Mouse (Mus musculus): ENCODE data around the gene Csnk1g1. TPM values are rescaled to one million over a fixed set of nuclear protein-coding genes. Genes with fewer than 3 reads are reported as not detected.

Gene Csnk1g1
- polyA plus RNA-seq, 1 experiment from 2014 or later = 15.9 TPM

DNA sequence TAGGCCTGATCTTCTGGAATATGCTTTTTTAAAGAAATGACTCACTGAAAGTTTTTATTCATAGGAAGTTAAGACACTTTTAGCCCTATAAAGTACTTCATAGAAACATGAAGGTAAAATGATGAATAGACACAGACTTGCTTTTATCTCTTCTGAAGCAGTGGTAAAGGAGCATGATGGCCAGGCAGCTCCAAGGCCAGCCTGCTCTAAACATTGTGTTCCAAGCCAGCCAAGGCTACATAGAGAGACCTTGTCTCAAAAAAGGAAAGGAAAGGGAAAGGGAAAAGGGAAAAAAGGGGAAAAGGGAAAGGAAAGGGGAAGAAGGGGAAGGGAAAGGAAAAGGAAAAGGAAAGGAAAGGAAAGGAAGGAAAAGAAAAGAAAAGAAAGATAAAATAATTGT lies 111.9 kb downstream of the Csnk1g1 start:
- ATAC-seq (ENCODE audit: insufficient number of reproducible peaks, low FRiP score, low TSS enrichment, low read depth) = no peak
- no peaks in the 10 kb centered on the region for H3K4me1 ChIP-seq (ENCODE audit: control insufficient read depth, insufficient read depth, low read length)

DNA sequence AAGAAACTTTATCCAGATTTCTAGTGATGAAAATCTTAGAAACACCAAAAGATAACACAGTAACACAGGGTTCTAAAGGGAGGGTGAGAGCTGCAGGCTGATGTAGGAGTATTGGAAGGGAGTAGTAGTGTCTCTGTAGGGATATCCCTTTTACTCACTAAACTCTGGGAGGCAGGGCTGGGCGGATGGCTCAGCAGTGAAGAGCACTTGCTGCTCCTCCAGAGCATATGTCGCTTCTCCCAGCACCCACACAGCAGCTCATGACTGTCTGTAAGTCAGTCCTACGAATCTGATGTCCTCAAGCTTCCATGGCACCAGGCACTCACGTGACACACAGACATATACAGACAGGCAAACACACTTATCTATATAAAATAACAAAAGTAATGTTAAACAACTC lies 129.4 kb downstream of the Csnk1g1 start:
- no peak overlapping the region for H3K27ac ChIP-seq (replicated peaks; ENCODE audit: low read depth, low read length)
- WGBS = 81% methylated on average over 4 of the region's 4 CpGs
- no peak overlapping the region for H3K9ac ChIP-seq (ENCODE audit: low read length)
- no peak overlapping the region for H3K4me3 ChIP-seq (ENCODE audit: low read depth, low read length)
- H3K27me3 ChIP-seq (ENCODE audit: control insufficient read depth, insufficient read depth, low read length) = no peaks in the 10 kb centered on the region
- no peaks in the 10 kb centered on the region for H3K9me3 ChIP-seq (ENCODE audit: control insufficient read depth, low read length)
- no peak overlapping the region for H3K4me2 ChIP-seq (ENCODE audit: low read depth, severe bottlenecking)
- no peaks in the 10 kb centered on the region for H3K36me3 ChIP-seq (ENCODE audit: control insufficient read depth, insufficient read depth, low read length)
- DNase-seq (ENCODE audit: low spot score) (no peak), ATAC-seq (ENCODE audit: insufficient number of reproducible peaks, low FRiP score, low TSS enrichment, low read depth) (no peak)
- no peaks in the 10 kb centered on the region for H3K4me1 ChIP-seq (ENCODE audit: control insufficient read depth, insufficient read depth, low read length)

More for the DNA sequence above, 111.9 kb downstream of the Csnk1g1 start:
- no peaks in the 10 kb centered on the region for H3K27me3 ChIP-seq (ENCODE audit: control insufficient read depth, insufficient read depth, low read length)
- no peak overlapping the region for H3K27ac ChIP-seq (replicated peaks; ENCODE audit: low read depth, low read length)
- H3K4me2 ChIP-seq (ENCODE audit: low read depth, severe bottlenecking) = no peak overlapping the region
- no peaks in the 10 kb centered on the region for H3K9me3 ChIP-seq (ENCODE audit: control insufficient read depth, low read length)
- no peak overlapping the region for H3K9ac ChIP-seq (ENCODE audit: low read length)
- no peak for DNase-seq (ENCODE audit: low spot score)
- no peaks in the 10 kb centered on the region; the same call in 1 of the 2 replicates for H3K36me3 ChIP-seq (ENCODE audit: control insufficient read depth, insufficient read depth, low read length)
- no peak overlapping the region for H3K4me3 ChIP-seq (ENCODE audit: low read depth, low read length)

DNA sequence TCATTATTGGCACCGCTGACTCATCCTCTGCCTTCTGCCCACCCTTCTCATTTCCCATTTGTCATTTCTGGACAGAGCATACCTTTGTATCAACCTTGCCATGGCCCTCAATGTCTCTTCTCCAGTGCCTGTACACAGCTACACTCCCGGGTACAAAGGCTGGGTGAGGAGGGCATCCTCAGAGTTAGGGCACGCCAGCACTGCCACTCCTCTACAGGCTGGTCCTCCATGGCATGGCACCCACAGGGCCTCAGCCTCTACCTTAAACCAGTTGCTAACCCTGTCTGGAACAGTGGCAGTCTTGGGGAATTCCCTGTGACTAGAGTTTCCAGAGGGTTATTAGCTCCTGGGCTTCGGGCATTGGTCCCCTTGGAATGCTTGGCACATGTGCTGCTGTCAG lies 129.9 kb downstream of the Csnk1g1 start:
- H3K27me3 ChIP-seq (ENCODE audit: control insufficient read depth, insufficient read depth, low read length) = no peaks in the 10 kb centered on the region
- no peak for DNase-seq (ENCODE audit: low spot score)
- no peaks in the 10 kb centered on the region for H3K36me3 ChIP-seq (ENCODE audit: control insufficient read depth, insufficient read depth, low read length)
- no peak overlapping the region for H3K27ac ChIP-seq (replicated peaks; ENCODE audit: low read depth, low read length)
- 91% methylated on average over 4 of the region's 4 CpGs for WGBS
- ATAC-seq (ENCODE audit: insufficient number of reproducible peaks, low FRiP score, low TSS enrichment, low read depth) = no peak
- no peaks in the 10 kb centered on the region for H3K4me1 ChIP-seq (ENCODE audit: control insufficient read depth, insufficient read depth, low read length)
- no peak overlapping the region for H3K9ac ChIP-seq (ENCODE audit: low read length)
- H3K4me2 ChIP-seq (ENCODE audit: low read depth, severe bottlenecking) = no peak overlapping the region
- no peak overlapping the region for H3K4me3 ChIP-seq (ENCODE audit: low read depth, low read length)
- no peaks in the 10 kb centered on the region for H3K9me3 ChIP-seq (ENCODE audit: control insufficient read depth, low read length)

DNA sequence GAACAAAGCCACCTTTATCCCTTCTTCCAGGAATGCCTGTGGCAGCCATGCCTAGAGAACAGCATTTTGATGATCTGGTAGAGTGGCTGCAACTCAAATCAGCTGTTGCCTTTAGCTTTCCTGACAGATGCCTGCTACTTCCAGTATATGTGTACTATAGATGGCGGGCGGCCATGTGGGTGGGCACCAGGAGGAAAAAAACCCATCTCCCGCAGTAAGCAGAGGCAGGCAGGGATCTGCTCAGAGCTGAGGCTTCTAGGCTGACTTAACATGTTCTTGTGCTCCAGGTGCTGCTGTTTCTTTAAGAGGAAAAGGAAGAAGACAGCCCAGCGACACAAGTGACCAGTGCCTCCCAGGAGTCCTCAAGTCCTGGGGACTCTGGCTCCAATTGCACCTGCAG lies 130.6 kb downstream of the Csnk1g1 start:
- no peak for DNase-seq (ENCODE audit: low spot score)
- Histone ChIP-seq H3K4me2 (ENCODE audit: low read depth, severe bottlenecking) (no peak overlapping the region), H3K36me3 (ENCODE audit: control insufficient read depth, insufficient read depth, low read length) (no peaks in the 10 kb centered on the region), H3K4me3 (ENCODE audit: low read depth, low read length) (no peak overlapping the region), H3K4me1 (ENCODE audit: control insufficient read depth, insufficient read depth, low read length) (no peaks in the 10 kb centered on the region), H3K9me3 (ENCODE audit: control insufficient read depth, low read length) (no peaks in the 10 kb centered on the region), H3K27me3 (ENCODE audit: control insufficient read depth, insufficient read depth, low read length) (no peaks in the 10 kb centered on the region), H3K27ac (replicated peaks; ENCODE audit: low read depth, low read length) (no peak overlapping the region), H3K9ac (ENCODE audit: low read length) (no peak overlapping the region)
- no peak for ATAC-seq (ENCODE audit: insufficient number of reproducible peaks, low FRiP score, low TSS enrichment, low read depth)
- 82% methylated on average over 4 of the region's 4 CpGs for WGBS

DNA sequence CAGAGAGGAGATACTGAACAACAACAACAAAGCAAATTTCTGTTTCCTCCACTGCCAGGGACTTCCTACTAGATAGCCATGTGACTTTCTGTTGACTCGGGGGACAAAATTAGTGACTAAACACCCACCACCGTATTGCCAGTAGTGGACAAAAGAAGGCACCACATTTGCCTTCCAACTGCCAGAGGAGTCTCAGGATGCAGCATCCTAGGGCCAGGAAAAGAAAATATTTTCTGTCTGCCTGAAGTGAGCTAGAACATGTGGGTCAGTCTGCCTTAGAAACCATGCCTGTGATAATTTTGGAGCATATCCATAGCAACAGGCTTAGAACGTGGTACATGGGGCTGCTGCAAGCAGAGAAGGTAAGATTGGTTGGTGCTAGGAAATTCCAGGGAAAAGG lies 132.1 kb downstream of the Csnk1g1 start:
- Histone ChIP-seq H3K9ac (ENCODE audit: low read length) (no peak overlapping the region), H3K27ac (replicated peaks; ENCODE audit: low read depth, low read length) (no peak overlapping the region), H3K27me3 (ENCODE audit: control insufficient read depth, insufficient read depth, low read length) (no peaks in the 10 kb centered on the region), H3K4me1 (ENCODE audit: control insufficient read depth, insufficient read depth, low read length) (no peaks in the 10 kb centered on the region), H3K4me2 (ENCODE audit: low read depth, severe bottlenecking) (no peak overlapping the region), H3K36me3 (ENCODE audit: control insufficient read depth, insufficient read depth, low read length) (no peaks in the 10 kb centered on the region), H3K9me3 (ENCODE audit: control insufficient read depth, low read length) (no peaks in the 10 kb centered on the region), H3K4me3 (ENCODE audit: low read depth, low read length) (no peak overlapping the region)
- ATAC-seq (ENCODE audit: insufficient number of reproducible peaks, low FRiP score, low TSS enrichment, low read depth) = no peak
- 85% methylated on average over 3 of the region's 3 CpGs for WGBS
- DNase-seq (ENCODE audit: low spot score) = no peak

DNA sequence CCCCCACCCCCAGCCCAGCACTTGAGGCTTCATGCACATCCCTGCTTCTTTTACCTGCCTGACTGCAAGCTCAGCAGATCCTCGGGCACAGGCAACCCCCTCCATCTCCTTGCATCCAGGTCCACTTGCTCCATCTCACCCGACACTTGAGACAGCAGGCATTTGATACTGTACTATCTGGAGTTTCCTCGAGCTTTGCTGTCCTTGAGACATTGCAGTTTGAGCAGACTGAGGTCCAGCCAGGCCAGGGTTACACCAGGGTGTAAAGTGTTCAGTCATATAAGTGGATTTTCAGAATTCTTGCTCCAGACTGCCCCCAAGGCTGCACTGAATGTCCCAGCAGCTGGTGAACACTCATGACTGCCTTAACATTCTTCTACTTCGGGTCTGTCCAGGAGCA lies 133.6 kb downstream of the Csnk1g1 start:
- no peak for DNase-seq (ENCODE audit: low spot score)

DNA sequence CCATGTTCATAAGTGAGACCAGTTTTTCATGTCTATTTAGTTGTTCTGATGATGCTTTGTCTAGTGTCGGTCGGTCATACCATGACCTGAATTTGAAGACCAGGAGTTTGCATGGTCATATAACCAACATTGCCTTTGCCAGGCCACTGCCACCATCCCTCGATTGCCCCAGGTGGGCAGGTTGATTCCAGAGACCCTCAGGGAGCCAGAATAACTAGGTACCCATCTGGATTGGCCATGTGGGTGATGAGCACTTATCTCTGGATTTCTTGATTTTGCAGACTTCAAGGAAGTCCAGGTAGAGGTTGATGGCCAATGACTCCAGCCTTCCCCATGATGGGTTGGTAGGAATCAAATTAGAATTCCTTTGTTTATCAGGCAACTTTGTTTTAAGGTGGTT lies 134.5 kb downstream of the Csnk1g1 start:
- H3K4me2 ChIP-seq (ENCODE audit: low read depth, severe bottlenecking) = no peak overlapping the region
- no peaks in the 10 kb centered on the region for H3K4me1 ChIP-seq (ENCODE audit: control insufficient read depth, insufficient read depth, low read length)
- ATAC-seq (ENCODE audit: insufficient number of reproducible peaks, low FRiP score, low TSS enrichment, low read depth) (no peak), DNase-seq (ENCODE audit: low spot score) (no peak)
- no peaks in the 10 kb centered on the region for H3K36me3 ChIP-seq (ENCODE audit: control insufficient read depth, insufficient read depth, low read length)
- no peaks in the 10 kb centered on the region for H3K27me3 ChIP-seq (ENCODE audit: control insufficient read depth, insufficient read depth, low read length)
- over 99% methylated on average over 3 of the region's 3 CpGs for WGBS
- no peak overlapping the region for H3K27ac ChIP-seq (replicated peaks; ENCODE audit: low read depth, low read length)
- H3K9ac ChIP-seq (ENCODE audit: low read length) = no peak overlapping the region
- no peak overlapping the region for H3K4me3 ChIP-seq (ENCODE audit: low read depth, low read length)
- no peaks in the 10 kb centered on the region for H3K9me3 ChIP-seq (ENCODE audit: control insufficient read depth, low read length)

More for the DNA sequence above, 133.6 kb downstream of the Csnk1g1 start:
- Histone ChIP-seq H3K36me3 (ENCODE audit: control insufficient read depth, insufficient read depth, low read length) (no peaks in the 10 kb centered on the region), H3K9me3 (ENCODE audit: control insufficient read depth, low read length) (no peaks in the 10 kb centered on the region), H3K27ac (replicated peaks; ENCODE audit: low read depth, low read length) (no peak overlapping the region), H3K4me2 (ENCODE audit: low read depth, severe bottlenecking) (no peak overlapping the region), H3K4me3 (ENCODE audit: low read depth, low read length) (no peak overlapping the region), H3K27me3 (ENCODE audit: control insufficient read depth, insufficient read depth, low read length) (no peaks in the 10 kb centered on the region), H3K4me1 (ENCODE audit: control insufficient read depth, insufficient read depth, low read length) (no peaks in the 10 kb centered on the region), H3K9ac (ENCODE audit: low read length) (no peak overlapping the region)
- WGBS = 85% methylated on average over 4 of the region's 4 CpGs
- ATAC-seq (ENCODE audit: insufficient number of reproducible peaks, low FRiP score, low TSS enrichment, low read depth) = no peak

DNA sequence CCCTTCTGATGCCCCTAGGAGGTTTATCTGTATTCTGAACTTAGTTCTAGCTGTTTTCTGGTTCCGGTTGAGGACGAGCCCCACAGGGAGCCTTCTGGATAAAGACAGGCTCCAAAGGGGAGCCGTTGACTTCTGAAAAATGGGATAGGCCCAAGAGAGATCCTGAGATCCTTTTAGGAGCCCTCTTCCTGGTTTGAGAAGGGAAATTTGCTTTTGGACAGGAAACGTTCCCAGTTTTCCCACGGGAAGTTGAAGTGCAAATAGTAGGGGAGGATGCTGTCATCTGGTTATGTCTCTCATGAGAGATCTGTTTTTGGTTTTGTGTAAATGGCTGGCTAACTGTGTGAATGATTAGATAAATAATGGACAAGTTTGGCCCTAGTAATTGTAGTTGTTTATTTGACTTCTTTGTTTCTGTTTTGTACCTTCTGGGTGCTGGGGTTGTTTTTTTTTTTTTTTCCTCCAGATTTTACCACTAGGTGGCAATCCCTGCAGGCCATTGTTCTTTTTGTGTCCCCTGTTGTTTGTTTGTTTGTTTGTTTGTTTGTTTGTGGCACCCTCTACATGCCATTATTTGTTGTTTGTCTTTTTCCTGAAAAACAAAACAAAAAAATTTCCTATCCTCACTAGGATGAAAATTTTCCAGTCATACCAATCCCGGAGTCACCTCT lies 141.3 kb downstream of the Csnk1g1 start:
- no peak overlapping the region for H3K9ac ChIP-seq (ENCODE audit: low read length)
- no peaks in the 10 kb centered on the region for H3K4me1 ChIP-seq (ENCODE audit: control insufficient read depth, insufficient read depth, low read length)
- H3K27me3 ChIP-seq (ENCODE audit: control insufficient read depth, insufficient read depth, low read length) = no peaks in the 10 kb centered on the region
- 74% methylated on average over 6 of the region's 6 CpGs for WGBS
- H3K9me3 ChIP-seq (ENCODE audit: control insufficient read depth, low read length) = no peaks in the 10 kb centered on the region; the same call in 1 of the 2 replicates
- DNase-seq (ENCODE audit: low spot score) (no peak), ATAC-seq (ENCODE audit: insufficient number of reproducible peaks, low FRiP score, low TSS enrichment, low read depth) (no peak)
- H3K27ac ChIP-seq (replicated peaks; ENCODE audit: low read depth, low read length) = no peak overlapping the region
- H3K4me3 ChIP-seq (ENCODE audit: low read depth, low read length) = no peak overlapping the region
- no peaks in the 10 kb centered on the region for H3K36me3 ChIP-seq (ENCODE audit: control insufficient read depth, insufficient read depth, low read length)
- no peak overlapping the region for H3K4me2 ChIP-seq (ENCODE audit: low read depth, severe bottlenecking)

DNA sequence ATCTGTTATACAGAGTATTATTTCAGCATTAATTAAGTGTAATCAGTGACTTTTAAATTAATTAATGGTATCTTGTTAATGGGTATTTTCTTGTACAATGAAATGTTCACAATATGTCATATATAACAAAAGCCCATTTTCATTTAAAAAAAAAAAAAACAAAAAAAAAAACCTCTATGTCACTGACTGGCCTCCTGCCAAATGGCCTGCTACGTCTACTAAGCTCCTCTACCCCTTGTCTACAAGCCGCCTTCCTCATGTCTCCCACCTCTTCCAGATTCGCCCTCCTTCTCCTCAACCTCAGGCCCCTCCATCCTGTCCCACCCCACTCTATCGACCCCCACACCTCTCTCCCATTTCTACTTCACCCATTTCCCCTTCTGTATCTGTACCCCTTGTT lies 142.8 kb downstream of the Csnk1g1 start:
- no peak overlapping the region for H3K4me3 ChIP-seq (ENCODE audit: low read depth, low read length)
- DNase-seq (ENCODE audit: low spot score) = no peak
- no peak overlapping the region for H3K9ac ChIP-seq (ENCODE audit: low read length)
- H3K27ac ChIP-seq (replicated peaks; ENCODE audit: low read depth, low read length) = no peak overlapping the region
- no peak overlapping the region for H3K4me2 ChIP-seq (ENCODE audit: low read depth, severe bottlenecking)
- H3K4me1 ChIP-seq (ENCODE audit: control insufficient read depth, insufficient read depth, low read length) = no peaks in the 10 kb centered on the region
- no peak for ATAC-seq (ENCODE audit: insufficient number of reproducible peaks, low FRiP score, low TSS enrichment, low read depth)
- H3K27me3 ChIP-seq (ENCODE audit: control insufficient read depth, insufficient read depth, low read length) = no peaks in the 10 kb centered on the region
- H3K9me3 ChIP-seq (ENCODE audit: control insufficient read depth, low read length) = no peaks in the 10 kb centered on the region; the same call in 1 of the 2 replicates
- no peaks in the 10 kb centered on the region for H3K36me3 ChIP-seq (ENCODE audit: control insufficient read depth, insufficient read depth, low read length)
- 81% methylated on average over 4 of the region's 4 CpGs for WGBS
